Comparison of ENCODE assay signal across 8 mouse cellular contexts in genomic region chr7:87277225-87277624, GRCm38 (mm10). TPM values are rescaled to one million over a fixed set of nuclear protein-coding genes. Genes with fewer than 3 reads are reported as not detected.
DNase-seq lines count a peak whose midpoint lies in the region; ATAC-seq and TF ChIP-seq lines count a peak whose summit lies in the region.

No protein-coding gene starts in this region.

- no peak overlapping the region for H3K4me2 ChIP-seq in intestine, embryonic 14.5 days (ENCODE audit: low read length)
- H3K4me2 ChIP-seq in intestine, embryonic 16.5 days (ENCODE audit: low read depth, low read length): no peak overlapping the region
- H3K4me2 ChIP-seq in hindbrain, postnatal 0 days (ENCODE audit: low read depth, low read length): no peak overlapping the region
- no peak overlapping the region for H3K4me2 ChIP-seq in lung, embryonic 16.5 days (ENCODE audit: low read depth, low read length)

- TF ChIP-seq CTCF in hindbrain, postnatal 0 days (IDR thresholded peaks at IDR 0.05; ENCODE audit: low read depth): peak; percentile 66

- 8% methylated on average over 1 of the region's 1 CpGs for WGBS in intestine, embryonic 14.5 days
- 8% methylated on average over 1 of the region's 1 CpGs for WGBS in intestine, embryonic 16.5 days
- WGBS in hindbrain, postnatal 0 days: 2% methylated on average over 1 of the region's 1 CpGs
- WGBS in lung, embryonic 16.5 days: 0% methylated on average over 1 of the region's 1 CpGs

- H3K4me3 ChIP-seq in intestine, embryonic 14.5 days (ENCODE audit: low read depth, low read length): no peak overlapping the region
- no peak overlapping the region for H3K4me3 ChIP-seq in intestine, embryonic 16.5 days (ENCODE audit: low read length)
- H3K4me3 ChIP-seq in hindbrain, postnatal 0 days (ENCODE audit: low read length): no peak overlapping the region
- H3K4me3 ChIP-seq in lung, embryonic 16.5 days (ENCODE audit: low read length): no peak overlapping the region

- H3K27ac ChIP-seq in intestine, embryonic 14.5 days (ENCODE audit: low read depth): no peak overlapping the region
- H3K27ac ChIP-seq in intestine, embryonic 16.5 days (ENCODE audit: low read length): no peak overlapping the region
- H3K27ac ChIP-seq in hindbrain, postnatal 0 days: no peak overlapping the region
- no peak overlapping the region for H3K27ac ChIP-seq in lung, embryonic 16.5 days (ENCODE audit: low read length)

- ATAC-seq in intestine, embryonic 14.5 days (replicated peaks; ENCODE audit: low FRiP score, low TSS enrichment, low read depth): 0 out of 2 replicates have a peak, but pooled peaks have one; percentile 53
- ATAC-seq in intestine, embryonic 16.5 days: no peak
- no peak for ATAC-seq in hindbrain, postnatal 0 days
- peak; percentile 56; the same call in 1 of the 2 replicates for ATAC-seq in lung, embryonic 16.5 days (ENCODE audit: low read depth)
- ATAC-seq in activated CD4-positive, CD25-positive, alpha-beta regulatory T cell, adult 4 months: no peak

- H3K36me3 ChIP-seq in intestine, embryonic 14.5 days (ENCODE audit: control insufficient read depth, insufficient read depth, low read length): no peaks in the 10 kb centered on the region
- no peaks in the 10 kb centered on the region for H3K36me3 ChIP-seq in intestine, embryonic 16.5 days (ENCODE audit: control insufficient read depth, insufficient read depth, low read length)
- no peaks in the 10 kb centered on the region for H3K36me3 ChIP-seq in hindbrain, postnatal 0 days (ENCODE audit: insufficient read depth, low read length)
- H3K36me3 ChIP-seq in lung, embryonic 16.5 days (ENCODE audit: control insufficient read depth, insufficient read depth, low read length): no peaks in the 10 kb centered on the region

- no peak for DNase-seq in intestine, embryonic 14.5 days (ENCODE audit: low spot score)
- peak; percentile 44 for DNase-seq in ES-CJ7 (ENCODE audit: low read depth, low spot score)
- DNase-seq in brain, embryonic 18.5 days (ENCODE audit: low read depth, low spot score): peak; percentile 24
- DNase-seq in hindbrain, postnatal 0 days (ENCODE audit: low spot score): peak; percentile 83
- DNase-seq in thymus, adult 18-20 months: no peak

- H3K27me3 ChIP-seq in intestine, embryonic 14.5 days (replicated peaks; ENCODE audit: control insufficient read depth, insufficient read depth, low read length): no peaks in the 10 kb centered on the region
- no peaks in the 10 kb centered on the region for H3K27me3 ChIP-seq in intestine, embryonic 16.5 days (replicated peaks; ENCODE audit: control insufficient read depth, insufficient read depth, low read length)
- no peaks in the 10 kb centered on the region for H3K27me3 ChIP-seq in hindbrain, postnatal 0 days (ENCODE audit: insufficient read depth, low read length)
- H3K27me3 ChIP-seq in lung, embryonic 16.5 days (ENCODE audit: control insufficient read depth, insufficient read depth, low read depth, low read length): no peaks in the 10 kb centered on the region

- H3K9me3 ChIP-seq in intestine, embryonic 14.5 days (ENCODE audit: control insufficient read depth, low read length): no peaks in the 10 kb centered on the region
- H3K9me3 ChIP-seq in intestine, embryonic 16.5 days (ENCODE audit: control insufficient read depth, low read length): no peaks in the 10 kb centered on the region
- H3K9me3 ChIP-seq in hindbrain, postnatal 0 days (ENCODE audit: low read length): no peaks in the 10 kb centered on the region
- no peaks in the 10 kb centered on the region for H3K9me3 ChIP-seq in lung, embryonic 16.5 days (ENCODE audit: control insufficient read depth, low read length)

- H3K4me1 ChIP-seq in intestine, embryonic 14.5 days (replicated peaks; ENCODE audit: control insufficient read depth, insufficient read depth, low read length): no peaks in the 10 kb centered on the region
- H3K4me1 ChIP-seq in intestine, embryonic 16.5 days (ENCODE audit: control insufficient read depth, insufficient read depth, low read length): no peaks in the 10 kb centered on the region
- no peaks in the 10 kb centered on the region for H3K4me1 ChIP-seq in hindbrain, postnatal 0 days (ENCODE audit: insufficient read depth, low read length)
- H3K4me1 ChIP-seq in lung, embryonic 16.5 days (replicated peaks; ENCODE audit: control insufficient read depth, insufficient read depth, low read length): 0 out of 2 replicates have a peak, but pooled peaks cover 4% of the 10 kb centered on the region

- H3K9ac ChIP-seq in intestine, embryonic 14.5 days (ENCODE audit: low read length): no peak overlapping the region
- no peak overlapping the region for H3K9ac ChIP-seq in intestine, embryonic 16.5 days (ENCODE audit: low read depth, low read length)
- no peak overlapping the region for H3K9ac ChIP-seq in hindbrain, postnatal 0 days (replicated peaks; ENCODE audit: low read length)
- no peak overlapping the region for H3K9ac ChIP-seq in lung, embryonic 16.5 days (ENCODE audit: low read length)

RNA-seq across cellular contexts. Expression of gene Nox4, which starts 31.3 kb away (rescaled TPM):
- polyA plus RNA-seq in intestine, embryonic 14.5 days (2014; fragmentation: Nextera tagmentation; extraction: Ambion mirVana): 4.8 and 5.9 TPM in 2 replicates
- polyA plus RNA-seq in intestine, embryonic 16.5 days (2015; fragmentation: Nextera tagmentation; extraction: Ambion mirVana): 6.0 and 9.5 TPM in 2 replicates
- 0.99 and 1.3 TPM in 2 replicates for total RNA-seq in hindbrain, postnatal 0 days (2014; rRNA removed)
- polyA plus RNA-seq in hindbrain, postnatal 0 days (2015; fragmentation: Nextera tagmentation; extraction: Ambion mirVana): 1.3 and 1.7 TPM in 2 replicates
- polyA plus RNA-seq in lung, embryonic 16.5 days (2015; fragmentation: Nextera tagmentation; extraction: Ambion mirVana): 9.5 and 10.4 TPM in 2 replicates
- not detected for polyA plus RNA-seq in activated CD4-positive, CD25-positive, alpha-beta regulatory T cell, adult 4 months (2017; shearing (Covaris generic))

Comparison
In these comparisons a context has a peak if more than half of its experiments do, and no peak if none do; other contexts are left out.
1. ATAC-seq: peak in intestine, embryonic 14.5 days (single experiment) and lung, embryonic 16.5 days (single experiment); none in intestine, embryonic 16.5 days (single experiment), hindbrain, postnatal 0 days (single experiment) and activated CD4-positive, CD25-positive, alpha-beta regulatory T cell, adult 4 months (single experiment).
2. DNase-seq: peak in ES-CJ7 (single experiment), brain, embryonic 18.5 days (single experiment) and hindbrain, postnatal 0 days (single experiment); none in intestine, embryonic 14.5 days (single experiment) and thymus, adult 18-20 months (0 of 2).